Mouse (Mus musculus) stomach, embryonic 14.5 days (tissue): Measurements from ENCODE around the gene Myo15b. TPM values are rescaled to one million over a fixed set of nuclear protein-coding genes. Genes with fewer than 3 reads are reported as not detected.

Experiments
- ATAC-seq: fragments of 200-750 bp; cut with Nextera tagmentation; 2 replicates; pipeline ENCODE4 v1.8.0; 2017; ENCODE audit warnings: low read depth, moderate TSS enrichment; ENCODE audit not compliant: insufficient number of reproducible peaks, insufficient read depth, low FRiP score
- H3K27ac ChIP-seq: fragments of 300-500 bp; sonication (generic); 2 replicates; pipeline ENCODE4 v1.5.1; 2014; ENCODE audit warnings: mild to moderate bottlenecking, low read length, moderate library complexity, mixed read lengths
- H3K27me3 ChIP-seq: fragments of 300-500 bp; sonication (generic); 2 replicates; pipeline ENCODE4 v1.6.1; 2014; ENCODE audit warnings: low read length, control low read depth, mixed read lengths; ENCODE audit not compliant: control insufficient read depth, insufficient read depth
- H3K36me3 ChIP-seq: fragments of 300-500 bp; sonication (generic); 2 replicates; pipeline ENCODE4 v1.6.1; 2014; ENCODE audit warnings: mild to moderate bottlenecking, control low read depth, low read length, moderate library complexity, mixed read lengths; ENCODE audit not compliant: control insufficient read depth, insufficient read depth
- H3K4me1 ChIP-seq: fragments of 300-500 bp; sonication (generic); 2 replicates; pipeline ENCODE4 v1.6.1; 2014; ENCODE audit warnings: low read length, control low read depth, mixed read lengths; ENCODE audit not compliant: control insufficient read depth, insufficient read depth
- H3K4me2 ChIP-seq: fragments of 300-500 bp; sonication (generic); replicated peaks from 2 replicates; pipeline ENCODE4 v1.6.1; 2014; ENCODE audit warnings: low read depth, low read length, control low read depth
- H3K4me3 ChIP-seq: fragments of 300-500 bp; sonication (generic); 2 replicates; pipeline ENCODE4 v1.5.1; 2014; ENCODE audit warnings: low read depth, low read length, control low read depth
- H3K9ac ChIP-seq: fragments of 300-500 bp; sonication (generic); replicated peaks from 2 replicates; pipeline ENCODE4 v1.6.1; 2014; ENCODE audit warnings: low read depth, mild to moderate bottlenecking, control low read depth, low read length, moderate library complexity, mixed read lengths
- H3K9me3 ChIP-seq: fragments of 300-500 bp; sonication (generic); 2 replicates; pipeline ENCODE4 v1.6.1; 2016; ENCODE audit warnings: low read depth, low read length, control low read depth; ENCODE audit not compliant: control insufficient read depth
- WGBS: fragments of 180-500 bp; shearing (Covaris S2); extraction: QIAGEN DNeasy Blood & Tissue Kit; methylation state at CpG from one replicate; pipeline ENCODE4 v1.1.7; 2014; 5-methylcytosine and 5-hydroxymethylcytosine counted together
- polyA plus RNA-seq: library from polyadenylated mRNA; unstranded; fragments of >200 nt; fragmentation: Nextera tagmentation; extraction: Ambion mirVana; gene quantifications from 2 replicates; pipeline ENCODE4 v1.2.1, GENCODE M21; 2014

Myo15b gene
- polyA plus RNA-seq, 1 experiment from 2014 or later = 3.1 TPM

DNA sequence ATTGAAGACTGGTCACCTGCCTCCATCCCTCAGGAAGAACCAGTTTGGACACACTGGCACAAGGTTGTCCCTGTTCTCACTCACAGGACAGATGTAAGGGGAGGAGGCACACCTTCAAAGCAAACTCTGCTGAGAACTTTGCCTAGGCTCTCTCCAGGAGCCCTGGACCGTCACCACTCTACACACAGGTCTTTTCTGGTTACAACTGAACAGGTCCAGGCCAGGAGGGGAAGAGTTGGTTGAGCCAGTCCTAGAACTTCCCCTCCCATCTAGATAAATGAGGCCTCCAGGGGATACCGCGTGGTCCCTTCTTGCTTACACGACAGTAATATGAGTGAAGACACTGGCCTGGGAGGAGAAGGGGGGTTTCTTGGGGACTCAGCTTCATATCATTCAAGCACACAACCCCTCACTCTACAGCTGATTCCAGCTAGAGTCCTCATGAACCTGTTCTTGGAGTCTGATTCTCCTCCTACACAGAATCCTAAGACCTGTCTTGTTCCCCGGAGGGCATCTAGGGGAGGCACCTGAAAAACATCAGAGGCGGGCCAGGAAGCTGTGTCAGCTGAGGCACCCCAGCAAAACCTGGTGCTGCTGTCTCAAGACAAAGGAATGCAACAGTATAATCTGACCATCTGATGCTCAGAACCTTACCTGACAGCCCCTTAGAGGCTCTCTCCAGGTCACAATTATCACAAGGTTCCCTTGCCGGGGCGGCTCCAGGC is 46.2 kb downstream of the Myo15b start:
- Histone ChIP-seq H3K4me1 (peaks cover 38% of the 10 kb centered on the region), H3K36me3 (0 out of 2 replicates have a peak, but pooled peaks cover 5% of the 10 kb centered on the region), H3K4me2 (no peak overlapping the region; the same call in 1 of the 2 replicates), H3K9me3 (no peaks in the 10 kb centered on the region), H3K27me3 (no peaks in the 10 kb centered on the region), H3K4me3 (no peak overlapping the region), H3K9ac (no peak overlapping the region), H3K27ac (peak overlapping the region; percentile 81)
- WGBS = 64% methylated on average over 8 of the region's 8 CpGs
- no peak for ATAC-seq

GRCm38 (mm10) chr11:115904956-115905790 is 47.0 kb downstream of the Myo15b start:
- Histone ChIP-seq H3K4me3 (no peak overlapping the region), H3K4me2 (no peak overlapping the region; the same call in 1 of the 2 replicates), H3K27ac (peak overlapping the region; percentile 81), H3K27me3 (no peaks in the 10 kb centered on the region), H3K36me3 (0 out of 2 replicates have a peak, but pooled peaks cover 5% of the 10 kb centered on the region), H3K9ac (no peak overlapping the region; the same call in 1 of the 2 replicates), H3K9me3 (no peaks in the 10 kb centered on the region), H3K4me1 (peaks cover 31% of the 10 kb centered on the region)
- ATAC-seq = 0 out of 2 replicates have a peak, but pooled peaks have one; percentile 29
- WGBS = 47% methylated on average over 16 of the region's 16 CpGs

DNA sequence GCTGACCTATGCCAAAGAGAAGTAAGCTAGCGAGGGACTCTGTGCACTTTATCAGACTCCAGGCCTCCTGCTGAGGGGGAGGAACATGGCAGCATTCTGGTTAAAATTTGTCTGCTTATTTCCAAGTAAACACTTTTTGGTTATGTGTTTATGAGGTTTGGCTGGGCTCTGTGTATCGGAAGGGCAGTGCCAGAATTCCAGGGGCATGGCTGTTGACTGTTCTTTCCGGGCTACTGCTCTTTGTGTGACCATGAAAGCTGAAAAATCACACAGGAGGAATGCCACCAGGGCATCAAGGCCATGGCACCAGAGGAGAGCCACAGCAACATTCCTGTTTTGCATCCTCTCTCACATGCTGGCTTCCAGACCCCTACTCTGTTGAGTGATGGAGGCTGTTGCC is 47.9 kb downstream of the Myo15b start:
- Histone ChIP-seq H3K27me3 (no peaks in the 10 kb centered on the region), H3K9ac (no peak overlapping the region), H3K27ac (peak overlapping the region; percentile 81; the same call in 1 of the 2 replicates), H3K4me3 (no peak overlapping the region), H3K9me3 (no peaks in the 10 kb centered on the region), H3K36me3 (0 out of 2 replicates have a peak, but pooled peaks cover 5% of the 10 kb centered on the region), H3K4me2 (no peak overlapping the region), H3K4me1 (peaks cover 27% of the 10 kb centered on the region)
- 82% methylated on average over 3 of the region's 3 CpGs for WGBS
- no peak for ATAC-seq

- Histone ChIP-seq H3K27me3 (no peaks in the 10 kb centered on the region), H3K9me3 (no peaks in the 10 kb centered on the region), H3K9ac (no peak overlapping the region), H3K4me1 (peaks cover 27% of the 10 kb centered on the region), H3K27ac (no peak overlapping the region), H3K36me3 (0 out of 2 replicates have a peak, but pooled peaks cover 5% of the 10 kb centered on the region), H3K4me2 (no peak overlapping the region), H3K4me3 (no peak overlapping the region)
- WGBS = 87% methylated on average over 5 of the region's 5 CpGs
- ATAC-seq = no peak
These were observed 48.3 kb downstream of the Myo15b start for GRCm38 (mm10) chr11:115906521-115906920.

GRCm38 (mm10) chr11:115911134-115911561 is 52.9 kb downstream of the Myo15b start:
- 80% methylated on average over 5 of the region's 5 CpGs for WGBS
- no peak overlapping the region for H3K9ac ChIP-seq
- H3K27me3 ChIP-seq = no peaks in the 10 kb centered on the region
- H3K4me1 ChIP-seq = 0 out of 2 replicates have a peak, but pooled peaks cover 3% of the 10 kb centered on the region
- H3K36me3 ChIP-seq = peaks cover 13% of the 10 kb centered on the region; the same call in 1 of the 2 replicates
- peak overlapping the region; percentile 93 for H3K27ac ChIP-seq
- H3K4me3 ChIP-seq = no peak overlapping the region
- peak; percentile 46; the same call in 1 of the 2 replicates for ATAC-seq
- no peaks in the 10 kb centered on the region for H3K9me3 ChIP-seq
- no peak overlapping the region; the same call in 1 of the 2 replicates for H3K4me2 ChIP-seq

- Histone ChIP-seq H3K27me3 (no peaks in the 10 kb centered on the region), H3K9ac (0 out of 2 replicates have a peak within 1 kb of the TSS, but pooled peaks have one; percentile 11), H3K36me3 (peaks cover 14% of the 10 kb centered on the region; the same call in 1 of the 2 replicates), H3K9me3 (no peaks in the 10 kb centered on the region), H3K4me2 (peak within 1 kb of the TSS; percentile 25), H3K4me1 (no peaks in the 10 kb centered on the region), H3K4me3 (peak within 1 kb of the TSS; percentile 10), H3K27ac (peak within 1 kb of the TSS; percentile 93)
- WGBS = 62% methylated on average over 11 of the region's 11 CpGs
- peak; percentile 87 for ATAC-seq
These were observed 53.6 kb downstream of the Myo15b start, which contains the start of gene Smim6 for GRCm38 (mm10) chr11:115911632-115912376. TSS of gene Smim6 (plus strand) at chr11:115912017.

GRCm38 (mm10) chr11:115916579-115916978 is 58.4 kb downstream of the Myo15b start:
- 86% methylated on average over 4 of the region's 4 CpGs for WGBS
- no peak overlapping the region for H3K4me2 ChIP-seq
- H3K9ac ChIP-seq = no peak overlapping the region
- peaks cover 9% of the 10 kb centered on the region; the same call in 1 of the 2 replicates for H3K36me3 ChIP-seq
- no peaks in the 10 kb centered on the region for H3K27me3 ChIP-seq
- H3K9me3 ChIP-seq = no peaks in the 10 kb centered on the region
- no peak for ATAC-seq
- H3K4me1 ChIP-seq = no peaks in the 10 kb centered on the region
- H3K4me3 ChIP-seq = no peak overlapping the region
- no peak overlapping the region for H3K27ac ChIP-seq
